Mouse (Mus musculus): ENCODE data around the gene Gm3839.
"Not testable (repeated sequence)": the region's sequence is repeated elsewhere in the genome, so short reads cannot be mapped to it uniquely, and the experiment has no call there.

Gm3839 gene

GRCm38 (mm10) chr14:11356626-11357025, at the start of gene Gm3839:
Gene Gm3839 (minus strand): TSS chr14:11356726.
- not testable (repeated sequence) for DNase-seq (ENCODE audit: low read depth in 1 of 2, low spot score in 2 of 2)

- no peak for DNase-seq (ENCODE audit: low read depth in 1 of 2, low spot score in 2 of 2)
These were observed 49.1 kb upstream of the Gm3839 start for GRCm38 (mm10) chr14:11405661-11406060.

GRCm38 (mm10) chr14:11377846-11378245, 21.3 kb upstream of the Gm3839 start:
- no peak for DNase-seq (ENCODE audit: low read depth in 1 of 2, low spot score in 2 of 2)

- DNase-seq (ENCODE audit: low read depth in 1 of 2, low spot score in 2 of 2) = no peak
These were observed 18.7 kb upstream of the Gm3839 start for GRCm38 (mm10) chr14:11375225-11375624.

- DNase-seq (ENCODE audit: low read depth in 1 of 2, low spot score in 2 of 2) = no peak
These were observed 10.4 kb downstream of the Gm3839 start for GRCm38 (mm10) chr14:11346086-11346485.

- DNase-seq (ENCODE audit: low read depth in 1 of 2, low spot score in 2 of 2) = no peak
These were observed 26.5 kb downstream of the Gm3839 start for GRCm38 (mm10) chr14:11329993-11330392.

GRCm38 (mm10) chr14:11307079-11307478, 49.4 kb downstream of the Gm3839 start:
- no peak for DNase-seq (ENCODE audit: low read depth in 1 of 2, low spot score in 2 of 2)

GRCm38 (mm10) chr14:11287956-11288355, 68.6 kb downstream of the Gm3839 start:
- not testable (repeated sequence) for DNase-seq (ENCODE audit: low read depth in 1 of 2, low spot score in 2 of 2)

GRCm38 (mm10) chr14:11257161-11257705, 99.3 kb downstream of the Gm3839 start:
- DNase-seq (ENCODE audit: low read depth in 1 of 2, low spot score in 2 of 2) = no peak

- DNase-seq (ENCODE audit: low read depth in 1 of 2, low spot score in 2 of 2) = no peak
These were observed 108.5 kb downstream of the Gm3839 start for GRCm38 (mm10) chr14:11248053-11248452.

- no peak for DNase-seq (ENCODE audit: low read depth in 1 of 2, low spot score in 2 of 2)
These were observed 112.0 kb downstream of the Gm3839 start for GRCm38 (mm10) chr14:11244546-11244945.

- DNase-seq (ENCODE audit: low read depth in 1 of 2, low spot score in 2 of 2) = no peak
These were observed 124.4 kb downstream of the Gm3839 start for GRCm38 (mm10) chr14:11232086-11232485.

Measured in monocyte, adult 2 months (primary cell).